Mouse (Mus musculus): ENCODE results near the gene Ap1s1. TPM values are rescaled to one million over a fixed set of nuclear protein-coding genes. Genes with fewer than 3 reads are reported as not detected.

Gene Ap1s1
- polyA plus RNA-seq (2015; fragmentation: Nextera tagmentation; extraction: Ambion mirVana): 181 and 194 TPM in 2 replicates

DNA sequence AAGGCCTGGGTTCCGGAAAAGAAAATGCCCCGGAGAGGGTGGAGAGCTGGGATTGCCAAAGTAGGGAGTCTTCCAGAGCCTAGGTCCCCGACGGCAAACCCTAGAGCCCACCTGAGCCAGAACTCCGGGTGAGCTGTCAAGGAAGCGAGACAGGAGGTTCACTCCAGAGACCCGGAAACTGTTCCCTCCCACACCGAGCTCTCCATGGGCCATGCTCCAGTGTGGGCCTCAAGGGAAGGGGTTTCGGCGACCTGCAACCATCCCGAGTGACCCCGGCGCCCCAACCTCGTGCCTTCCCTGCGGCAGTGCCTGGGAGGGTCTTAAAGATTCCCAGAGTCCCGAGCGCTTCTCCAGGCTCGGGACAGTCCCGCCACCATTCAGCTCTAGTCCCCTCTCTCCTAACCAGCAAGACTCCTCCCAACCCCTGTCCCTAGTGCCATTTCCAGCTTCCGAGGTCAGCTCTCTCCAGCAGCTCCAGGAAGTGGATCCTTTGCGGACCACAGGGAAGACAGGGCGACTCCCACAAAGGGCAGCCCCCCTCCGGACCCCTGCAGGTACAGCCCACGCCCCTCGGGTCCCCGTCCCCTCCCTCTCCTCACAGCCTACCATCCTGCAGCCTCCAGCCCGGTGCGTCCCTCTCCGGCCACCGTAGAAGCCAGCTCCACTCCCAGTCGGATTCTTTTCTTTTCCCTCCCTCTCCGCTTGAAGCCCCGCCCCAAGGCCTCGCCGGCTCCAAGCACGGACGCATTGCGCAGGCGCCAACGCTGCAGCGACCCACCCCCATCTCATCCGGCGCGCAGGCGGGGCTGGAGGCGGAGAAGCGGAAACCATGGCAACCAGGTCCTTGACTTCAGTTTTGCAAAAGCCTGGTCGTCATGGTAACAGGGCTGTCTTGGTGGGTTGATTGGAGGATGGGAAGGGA, at the start of gene Ap1s1:
TSS of gene Ap1s1 (minus strand) at position 734 of the 922 bp plus-strand sequence.
- H3K9ac ChIP-seq: peak within 1 kb of the TSS; percentile 79
- H3K4me2 ChIP-seq: peak within 1 kb of the TSS; percentile 90
- H3K9me3 ChIP-seq (replicated peaks): no peaks in the 10 kb centered on the region
- H3K27me3 ChIP-seq: no peaks in the 10 kb centered on the region
- peak within 1 kb of the TSS; percentile 81 for H3K27ac ChIP-seq
- peaks cover 14% of the 10 kb centered on the region for H3K4me1 ChIP-seq
- ATAC-seq (replicated peaks; ENCODE audit: low FRiP score): peak; percentile 89
- peak within 1 kb of the TSS; percentile 80 for H3K4me3 ChIP-seq (replicated peaks)
- WGBS: under 1% methylated on average over 48 of the region's 48 CpGs
- H3K36me3 ChIP-seq: peaks cover 20% of the 10 kb centered on the region

- Histone ChIP-seq H3K4me1 (peaks cover 8% of the 10 kb centered on the region), H3K27ac (no peak overlapping the region), H3K9ac (no peak overlapping the region), H3K36me3 (no peaks in the 10 kb centered on the region), H3K27me3 (no peaks in the 10 kb centered on the region), H3K4me2 (no peak overlapping the region), H3K4me3 (replicated peaks) (no peak overlapping the region), H3K9me3 (replicated peaks) (no peaks in the 10 kb centered on the region)
- ATAC-seq (replicated peaks; ENCODE audit: low FRiP score): no peak
- 90% methylated on average over 10 of the region's 10 CpGs for WGBS
Measured at GRCm38 (mm10) chr5:137095135-137095534, 49.2 kb upstream of the Ap1s1 start.

- Histone ChIP-seq H3K4me1 (peaks cover 8% of the 10 kb centered on the region), H3K27me3 (no peaks in the 10 kb centered on the region), H3K36me3 (no peaks in the 10 kb centered on the region), H3K4me2 (no peak overlapping the region), H3K9me3 (replicated peaks) (no peaks in the 10 kb centered on the region), H3K4me3 (replicated peaks) (no peak overlapping the region), H3K27ac (no peak overlapping the region), H3K9ac (no peak overlapping the region)
- no peak for ATAC-seq (replicated peaks; ENCODE audit: low FRiP score)
- 38% methylated on average over 9 of the region's 9 CpGs for WGBS
Measured at GRCm38 (mm10) chr5:137093720-137094119, 47.8 kb upstream of the Ap1s1 start.

- Histone ChIP-seq H3K4me3 (replicated peaks) (no peak overlapping the region), H3K4me1 (peaks cover 8% of the 10 kb centered on the region), H3K27me3 (no peaks in the 10 kb centered on the region), H3K9me3 (replicated peaks) (no peaks in the 10 kb centered on the region), H3K4me2 (no peak overlapping the region), H3K9ac (no peak overlapping the region), H3K27ac (no peak overlapping the region), H3K36me3 (no peaks in the 10 kb centered on the region)
- ATAC-seq (replicated peaks; ENCODE audit: low FRiP score): no peak
- WGBS: 60% methylated on average over 6 of the region's 6 CpGs
Measured at GRCm38 (mm10) chr5:137091560-137091959, 45.6 kb upstream of the Ap1s1 start.

- Histone ChIP-seq H3K27ac (no peak overlapping the region), H3K9ac (no peak overlapping the region)
- ATAC-seq (replicated peaks; ENCODE audit: low FRiP score): no peak
Measured at GRCm38 (mm10) chr5:137090870-137091269, 44.9 kb upstream of the Ap1s1 start.

GRCm38 (mm10) chr5:137087410-137087809, 41.5 kb upstream of the Ap1s1 start:
- Histone ChIP-seq H3K36me3 (no peaks in the 10 kb centered on the region), H3K4me1 (0 out of 2 replicates have a peak, but pooled peaks cover 3% of the 10 kb centered on the region), H3K27me3 (no peaks in the 10 kb centered on the region), H3K4me2 (no peak overlapping the region), H3K9ac (no peak overlapping the region), H3K4me3 (replicated peaks) (no peak overlapping the region), H3K9me3 (replicated peaks) (no peaks in the 10 kb centered on the region), H3K27ac (0 out of 2 replicates have a peak overlapping the region, but pooled peaks have one; percentile 24)
- no peak for ATAC-seq (replicated peaks; ENCODE audit: low FRiP score)
- 84% methylated on average over 8 of the region's 8 CpGs for WGBS

More at GRCm38 (mm10) chr5:137090870-137091269, 44.9 kb upstream of the Ap1s1 start:
- Histone ChIP-seq H3K4me2 (no peak overlapping the region), H3K4me3 (replicated peaks) (no peak overlapping the region), H3K36me3 (no peaks in the 10 kb centered on the region), H3K4me1 (peaks cover 8% of the 10 kb centered on the region), H3K9me3 (replicated peaks) (no peaks in the 10 kb centered on the region), H3K27me3 (no peaks in the 10 kb centered on the region)
- WGBS: 78% methylated on average over 10 of the region's 10 CpGs

- Histone ChIP-seq H3K9ac (no peak overlapping the region), H3K4me1 (peaks cover 3% of the 10 kb centered on the region; the same call in 1 of the 2 replicates), H3K4me3 (replicated peaks) (no peak overlapping the region), H3K27ac (no peak overlapping the region), H3K27me3 (no peaks in the 10 kb centered on the region), H3K4me2 (no peak overlapping the region), H3K9me3 (replicated peaks) (no peaks in the 10 kb centered on the region), H3K36me3 (no peaks in the 10 kb centered on the region)
- no peak for ATAC-seq (replicated peaks; ENCODE audit: low FRiP score)
- WGBS: 85% methylated on average over 3 of the region's 3 CpGs
Measured at GRCm38 (mm10) chr5:137085731-137086130, 39.8 kb upstream of the Ap1s1 start.

- 78% methylated on average over 6 of the region's 6 CpGs for WGBS
- no peaks in the 10 kb centered on the region for H3K36me3 ChIP-seq
- H3K27me3 ChIP-seq: no peaks in the 10 kb centered on the region
- peaks cover 5% of the 10 kb centered on the region; the same call in 1 of the 2 replicates for H3K4me1 ChIP-seq
- ATAC-seq (replicated peaks; ENCODE audit: low FRiP score): no peak
- H3K27ac ChIP-seq: no peak overlapping the region
- no peak overlapping the region for H3K4me2 ChIP-seq
- H3K4me3 ChIP-seq (replicated peaks): no peak overlapping the region
- no peaks in the 10 kb centered on the region for H3K9me3 ChIP-seq (replicated peaks)
- no peak overlapping the region for H3K9ac ChIP-seq
Measured at GRCm38 (mm10) chr5:137085021-137085420, 39.1 kb upstream of the Ap1s1 start.

DNA sequence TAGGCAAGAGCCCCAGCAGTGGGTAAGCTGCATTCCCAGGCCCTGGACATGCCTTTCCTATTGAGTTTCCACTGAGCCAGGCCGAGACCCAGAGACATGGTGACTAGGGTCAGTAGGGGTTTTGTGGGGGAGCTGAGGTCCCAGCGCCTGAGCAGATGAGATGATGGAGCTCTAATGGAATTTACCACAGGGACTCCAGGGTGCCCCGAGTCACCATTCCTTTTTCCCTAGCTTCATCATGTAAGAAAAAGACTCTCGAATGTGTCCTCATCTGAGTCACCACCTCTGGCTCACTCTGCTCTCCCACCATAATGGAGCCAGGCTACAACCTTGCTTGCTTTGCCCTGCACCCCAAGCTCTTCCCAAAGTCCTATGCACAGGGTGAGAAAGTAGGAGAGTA, 37.1 kb upstream of the Ap1s1 start:
- 83% methylated on average over 4 of the region's 4 CpGs for WGBS
- Histone ChIP-seq H3K9me3 (replicated peaks) (no peaks in the 10 kb centered on the region), H3K36me3 (no peaks in the 10 kb centered on the region), H3K4me1 (peaks cover 19% of the 10 kb centered on the region), H3K4me3 (replicated peaks) (no peak overlapping the region), H3K27ac (no peak overlapping the region), H3K9ac (no peak overlapping the region), H3K27me3 (no peaks in the 10 kb centered on the region), H3K4me2 (no peak overlapping the region)
- no peak for ATAC-seq (replicated peaks; ENCODE audit: low FRiP score)

- H3K27ac ChIP-seq: peak overlapping the region; percentile 74
- ATAC-seq (replicated peaks; ENCODE audit: low FRiP score): 0 out of 2 replicates have a peak, but pooled peaks have one; percentile 31
Measured at GRCm38 (mm10) chr5:137079849-137080248, 33.9 kb upstream of the Ap1s1 start.

GRCm38 (mm10) chr5:137078616-137079015, 32.7 kb upstream of the Ap1s1 start:
- Histone ChIP-seq H3K27ac (peak overlapping the region; percentile 14; the same call in 1 of the 2 replicates), H3K36me3 (no peaks in the 10 kb centered on the region), H3K27me3 (no peaks in the 10 kb centered on the region), H3K9ac (no peak overlapping the region), H3K9me3 (replicated peaks) (no peaks in the 10 kb centered on the region), H3K4me2 (no peak overlapping the region), H3K4me3 (replicated peaks) (no peak overlapping the region), H3K4me1 (peaks cover 43% of the 10 kb centered on the region)
- no peak for ATAC-seq (replicated peaks; ENCODE audit: low FRiP score)
- WGBS: 46% methylated on average over 6 of the region's 6 CpGs

More at GRCm38 (mm10) chr5:137079849-137080248, 33.9 kb upstream of the Ap1s1 start:
- H3K4me2 ChIP-seq: no peak overlapping the region
- H3K36me3 ChIP-seq: no peaks in the 10 kb centered on the region
- peaks cover 40% of the 10 kb centered on the region for H3K4me1 ChIP-seq
- 31% methylated on average over 5 of the region's 5 CpGs for WGBS
- no peak overlapping the region for H3K9ac ChIP-seq
- no peaks in the 10 kb centered on the region for H3K9me3 ChIP-seq (replicated peaks)
- no peak overlapping the region for H3K4me3 ChIP-seq (replicated peaks)
- H3K27me3 ChIP-seq: no peaks in the 10 kb centered on the region

- no peak overlapping the region for H3K9ac ChIP-seq
- H3K4me3 ChIP-seq (replicated peaks): no peak overlapping the region
- peaks cover 43% of the 10 kb centered on the region for H3K4me1 ChIP-seq
- no peaks in the 10 kb centered on the region for H3K27me3 ChIP-seq
- no peaks in the 10 kb centered on the region for H3K9me3 ChIP-seq (replicated peaks)
- no peak overlapping the region for H3K4me2 ChIP-seq
- no peaks in the 10 kb centered on the region for H3K36me3 ChIP-seq
- WGBS: 71% methylated on average over 14 of the region's 14 CpGs
- H3K27ac ChIP-seq: no peak overlapping the region
- no peak for ATAC-seq (replicated peaks; ENCODE audit: low FRiP score)
Measured at GRCm38 (mm10) chr5:137078041-137078440, 32.1 kb upstream of the Ap1s1 start.

Data from kidney, embryonic 15.5 days (tissue).